ENCODE assay signal across 13 mouse cellular contexts in the genomic region with DNA sequence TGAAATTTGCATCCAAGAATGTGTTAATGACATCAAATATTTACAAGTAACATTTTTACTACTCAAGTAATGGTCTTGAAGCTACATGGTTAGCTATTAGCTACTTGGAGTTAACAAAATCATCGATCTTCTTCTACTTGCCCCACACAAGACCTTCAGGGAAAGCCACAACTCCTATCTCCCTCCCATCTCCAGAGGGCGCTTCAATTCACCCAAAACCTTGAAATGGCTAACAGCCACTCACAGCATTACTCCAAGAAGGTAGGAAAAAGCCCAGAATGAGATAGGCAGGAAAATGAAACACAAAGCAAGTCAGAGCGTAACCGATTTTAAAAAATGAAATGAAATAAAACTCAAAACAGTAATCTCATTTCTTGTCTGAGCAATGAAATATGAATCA. TPM values are rescaled to one million over a fixed set of nuclear protein-coding genes. Genes with fewer than 3 reads are reported as not detected.
DNase-seq lines count a peak whose midpoint lies in the region; ATAC-seq and TF ChIP-seq lines count a peak whose summit lies in the region.
"Had no signal": no experiment of that assay in that cellular context is flagged by ENCODE, and none has a peak within 500 bp of the region (broad histone marks: within the 10 kb centered on the region; RNA-seq: fewer than 3 reads in every experiment).

No protein-coding gene starts in this region.

- no peak overlapping the region for H3K27ac ChIP-seq in embryonic facial prominence, embryonic 14.5 days (replicated peaks; ENCODE audit: low read depth, low read length)
- no peak overlapping the region for H3K27ac ChIP-seq in embryonic facial prominence, embryonic 10.5 days (replicated peaks)
- H3K27ac ChIP-seq in left cerebral cortex, adult 2 months, result no peak overlapping the region
- no peak overlapping the region for H3K27ac ChIP-seq in heart, embryonic 12.5 days (ENCODE audit: poor library complexity, severe bottlenecking)
- H3K27ac ChIP-seq: forebrain, embryonic 12.5 days; neural tube, embryonic 12.5 days had no signal

- H3K4me2 ChIP-seq in embryonic facial prominence, embryonic 14.5 days (ENCODE audit: low read depth, low read length), result no peak overlapping the region
- no peak overlapping the region for H3K4me2 ChIP-seq in heart, embryonic 12.5 days
- H3K4me2 ChIP-seq: forebrain, embryonic 12.5 days; neural tube, embryonic 12.5 days had no signal

- TF ChIP-seq CTCF in left cerebral cortex, adult 2 months (IDR thresholded peaks at IDR 0.05), result peak; percentile 47

- no peaks in the 10 kb centered on the region for H3K4me1 ChIP-seq in embryonic facial prominence, embryonic 14.5 days (ENCODE audit: control insufficient read depth, insufficient read depth, low read length)
- peaks cover 7% of the 10 kb centered on the region for H3K4me1 ChIP-seq in embryonic facial prominence, embryonic 10.5 days
- no peaks in the 10 kb centered on the region for H3K4me1 ChIP-seq in heart, embryonic 12.5 days (replicated peaks)

- H3K9me3 ChIP-seq in embryonic facial prominence, embryonic 14.5 days (ENCODE audit: control insufficient read depth, low read length), result no peaks in the 10 kb centered on the region
- H3K9me3 ChIP-seq in embryonic facial prominence, embryonic 10.5 days, result no peaks in the 10 kb centered on the region
- H3K9me3 ChIP-seq in heart, embryonic 12.5 days (replicated peaks), result no peaks in the 10 kb centered on the region
- H3K9me3 ChIP-seq: forebrain, embryonic 12.5 days; neural tube, embryonic 12.5 days had no signal

- intact Hi-C loops in left cerebral cortex, adult 2 months (cut with DNase I), result loop anchor here (2.0 to 5.0 kb wide), 4 partner anchors 53 to 927 kb away; partner anchors contain the start of gene Casd1
- intact Hi-C loops in left cerebral cortex, postnatal 36 days (cut with DNase I), result loop anchor here (5.0 kb wide), 3 partner anchors 132 to 1037 kb away; partner anchors contain the start of gene Asb4

- no peak overlapping the region for H3K9ac ChIP-seq in embryonic facial prominence, embryonic 14.5 days (ENCODE audit: low read depth, low read length)
- no peak overlapping the region for H3K9ac ChIP-seq in heart, embryonic 12.5 days
- H3K9ac ChIP-seq: forebrain, embryonic 12.5 days; neural tube, embryonic 12.5 days had no signal

- no peak for ATAC-seq in embryonic facial prominence, embryonic 14.5 days (ENCODE audit: low read depth)
- no peak for ATAC-seq in heart, embryonic 12.5 days (ENCODE audit: insufficient number of reproducible peaks, low FRiP score)
- ATAC-seq: inflammation-experienced regulatory T-cells, adult 6 months had no signal

- peak; percentile 54 for DNase-seq in embryonic facial prominence, embryonic 14.5 days (ENCODE audit: low spot score)
- DNase-seq in embryonic facial prominence, embryonic 10.5 days (ENCODE audit: low spot score), result no peak
- DNase-seq in left cerebral cortex, adult 2 months (ENCODE audit: extremely low spot score in 1 of 2, low spot score in 2 of 2), result no peak
- DNase-seq in left cerebral cortex, postnatal 36 days (ENCODE audit: low spot score in 2 of 2), result no peak
- peak; percentile 25 for DNase-seq in R1 (ENCODE audit: low read depth, low spot score)
- DNase-seq in kidney, postnatal 4 days, result peak; percentile 18 to 35
- no peak for DNase-seq in ovary, postnatal 10 days (ENCODE audit: low spot score)
- DNase-seq: left cerebral cortex, postnatal 4 days; thymus, postnatal 14 days had no signal

- no peak overlapping the region for H3K4me3 ChIP-seq in embryonic facial prominence, embryonic 14.5 days (ENCODE audit: low read depth, low read length)
- H3K4me3 ChIP-seq in embryonic facial prominence, embryonic 10.5 days, result no peak overlapping the region
- no peak overlapping the region for H3K4me3 ChIP-seq in left cerebral cortex, adult 2 months
- no peak overlapping the region for H3K4me3 ChIP-seq in heart, embryonic 12.5 days
- H3K4me3 ChIP-seq: forebrain, embryonic 12.5 days; neural tube, embryonic 12.5 days had no signal

- H3K36me3 ChIP-seq in embryonic facial prominence, embryonic 14.5 days (ENCODE audit: control insufficient read depth, insufficient read depth, low read length), result no peaks in the 10 kb centered on the region
- no peaks in the 10 kb centered on the region for H3K36me3 ChIP-seq in embryonic facial prominence, embryonic 10.5 days (replicated peaks)
- H3K36me3 ChIP-seq in heart, embryonic 12.5 days, result no peaks in the 10 kb centered on the region
- H3K36me3 ChIP-seq: forebrain, embryonic 12.5 days; neural tube, embryonic 12.5 days had no signal

- WGBS in embryonic facial prominence, embryonic 14.5 days, result 64% methylated on average over 4 of the region's 4 CpGs
- WGBS in embryonic facial prominence, embryonic 10.5 days, result 80% methylated on average over 4 of the region's 4 CpGs
- 60% methylated on average over 4 of the region's 4 CpGs for WGBS in heart, embryonic 12.5 days

- no peaks in the 10 kb centered on the region for H3K27me3 ChIP-seq in embryonic facial prominence, embryonic 14.5 days (replicated peaks; ENCODE audit: control insufficient read depth, insufficient read depth, low read length)
- no peaks in the 10 kb centered on the region for H3K27me3 ChIP-seq in embryonic facial prominence, embryonic 10.5 days (replicated peaks; ENCODE audit: low read depth, poor library complexity, severe bottlenecking)
- H3K27me3 ChIP-seq in heart, embryonic 12.5 days (replicated peaks), result no peaks in the 10 kb centered on the region
- H3K27me3 ChIP-seq: forebrain, embryonic 12.5 days; neural tube, embryonic 12.5 days had no signal

RNA-seq across cellular contexts. Expression of gene Col1a2, which starts 44.3 kb away (rescaled TPM):
- 2,526 and 3,098 TPM in 2 replicates for polyA plus RNA-seq in embryonic facial prominence, embryonic 14.5 days (2014; fragmentation: Nextera tagmentation; extraction: Ambion mirVana)
- 117 and 176 TPM in 2 replicates for polyA plus RNA-seq in embryonic facial prominence, embryonic 10.5 days (2016; fragmentation: Nextera tagmentation; extraction: Ambion mirVana)
- 10 to 100 TPM; 20.2 to 21.8 TPM for total RNA-seq in left cerebral cortex, adult 2 months (2021)
- total RNA-seq in left cerebral cortex, postnatal 36 days (2021), result 10 to 100 TPM; 21.4 to 26.5 TPM
- 230 and 232 TPM in 2 replicates for polyA plus RNA-seq in heart, embryonic 12.5 days (2016; fragmentation: Nextera tagmentation; extraction: Ambion mirVana)

RNA-seq across cellular contexts. Expression of gene Casd1, which starts 51.7 kb away (rescaled TPM):
- 39.4 and 42.7 TPM in 2 replicates for polyA plus RNA-seq in embryonic facial prominence, embryonic 14.5 days (2014; fragmentation: Nextera tagmentation; extraction: Ambion mirVana)
- polyA plus RNA-seq in embryonic facial prominence, embryonic 10.5 days (2016; fragmentation: Nextera tagmentation; extraction: Ambion mirVana), result 48.0 and 48.5 TPM in 2 replicates
- total RNA-seq in left cerebral cortex, adult 2 months (2021), result 10 to 100 TPM; 45.4 to 51.8 TPM
- 10 to 100 TPM; 47.4 to 51.7 TPM for total RNA-seq in left cerebral cortex, postnatal 36 days (2021)
- 40.0 and 41.8 TPM in 2 replicates for polyA plus RNA-seq in heart, embryonic 12.5 days (2016; fragmentation: Nextera tagmentation; extraction: Ambion mirVana)

Comparison
In these comparisons a context has a peak if more than half of its experiments do, and no peak if none do; other contexts are left out.
1. DNase-seq: peak in embryonic facial prominence, embryonic 14.5 days (single experiment), R1 (single experiment) and kidney, postnatal 4 days (2 of 2); none in embryonic facial prominence, embryonic 10.5 days (single experiment), left cerebral cortex, adult 2 months (0 of 2), left cerebral cortex, postnatal 36 days (0 of 2) and ovary, postnatal 10 days (single experiment).
2. RNA of gene Col1a2, which starts 44.3 kb away (polyA plus RNA-seq): 2,526 to 3,098 TPM in embryonic facial prominence, embryonic 14.5 days; 230 to 232 TPM in heart, embryonic 12.5 days and 117 to 176 TPM in embryonic facial prominence, embryonic 10.5 days; every median in the first group is over 10 times any median in the second.